Mouse (Mus musculus): ENCODE data around the gene Fli1.
A peak's percentile ranks its signal among the peaks of the same experiment; 100 is the strongest.

Fli1 gene

DNA sequence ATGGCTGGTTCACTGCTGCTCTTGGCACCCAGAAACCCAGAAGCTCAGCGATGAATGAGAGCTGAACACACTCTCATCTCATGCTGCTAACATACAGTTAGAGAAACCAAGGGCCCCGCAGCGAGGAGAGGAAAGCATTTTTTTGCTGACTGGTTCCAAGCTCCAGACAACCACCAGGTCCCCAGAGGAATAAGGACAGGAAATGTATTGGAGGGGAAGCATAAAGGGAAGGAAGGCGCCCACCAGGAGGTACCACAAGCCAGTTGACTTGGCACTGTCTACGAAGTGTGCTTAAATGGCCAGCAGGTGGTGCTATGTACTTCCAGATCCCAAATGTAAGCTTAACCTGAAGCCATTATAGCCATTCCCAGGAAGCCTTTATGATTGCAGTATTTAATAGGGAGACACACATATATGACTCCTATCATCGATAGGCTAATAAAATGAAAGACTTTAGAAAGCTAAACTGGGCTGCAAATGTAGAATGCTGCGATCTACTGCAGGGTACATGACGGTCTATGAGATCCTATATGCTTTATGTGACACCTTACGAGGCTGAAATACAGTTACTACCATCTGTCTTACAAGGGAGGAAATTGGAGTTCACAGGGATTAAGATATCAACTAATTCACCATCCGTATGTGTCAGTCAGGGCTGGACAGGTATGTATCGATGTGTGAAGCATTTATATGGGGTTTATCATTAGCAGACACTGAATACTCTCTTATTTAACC, 137.3 kb downstream of the Fli1 start:
- peak; percentile 39 for DNase-seq (ENCODE audit: low spot score)

DNA sequence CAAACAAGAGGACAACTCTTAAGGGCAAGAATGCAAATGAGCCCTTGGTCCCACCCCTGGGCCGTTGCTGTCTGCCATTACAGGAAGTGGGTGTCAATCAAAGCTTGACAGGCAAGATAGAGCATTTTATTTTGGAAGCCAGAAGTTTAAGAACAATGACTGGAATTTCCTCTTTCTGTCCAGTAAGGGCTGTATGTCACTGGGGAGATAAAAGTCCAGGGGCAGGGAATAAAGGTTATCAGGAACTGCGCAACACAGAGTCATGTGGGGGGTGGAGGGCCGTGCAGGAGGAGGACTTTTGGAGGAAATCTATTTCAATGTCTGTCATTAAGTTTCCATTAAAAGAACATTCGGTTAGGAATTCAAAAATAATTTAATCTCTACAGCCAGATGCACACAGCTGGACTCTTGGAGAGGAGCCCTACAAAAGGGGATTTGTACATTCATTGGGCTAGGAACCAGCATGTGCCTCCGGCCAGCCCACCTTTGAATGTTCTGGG, 141.9 kb downstream of the Fli1 start:
- DNase-seq (ENCODE audit: low spot score), result peak; percentile 35

DNA sequence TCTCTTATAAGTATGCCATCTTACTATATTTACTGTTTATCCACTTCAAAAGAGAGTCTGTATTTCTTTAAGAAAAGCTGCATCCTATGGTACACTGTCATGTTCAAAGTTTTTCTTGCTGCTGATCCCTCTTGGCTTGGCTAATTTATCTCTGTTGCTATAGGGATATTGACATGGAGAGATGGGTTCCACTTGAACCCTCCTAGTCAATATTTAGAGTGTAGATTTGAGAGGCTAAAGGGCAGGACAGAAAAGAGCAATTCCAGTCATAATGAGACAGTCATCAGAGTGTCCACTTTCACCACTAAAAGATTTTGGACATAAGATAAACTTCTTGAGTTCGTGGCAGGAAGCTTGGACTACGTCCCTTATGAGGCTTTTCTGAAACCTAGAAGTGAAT, 142.4 kb downstream of the Fli1 start:
- no peak for DNase-seq (ENCODE audit: low spot score)

DNA sequence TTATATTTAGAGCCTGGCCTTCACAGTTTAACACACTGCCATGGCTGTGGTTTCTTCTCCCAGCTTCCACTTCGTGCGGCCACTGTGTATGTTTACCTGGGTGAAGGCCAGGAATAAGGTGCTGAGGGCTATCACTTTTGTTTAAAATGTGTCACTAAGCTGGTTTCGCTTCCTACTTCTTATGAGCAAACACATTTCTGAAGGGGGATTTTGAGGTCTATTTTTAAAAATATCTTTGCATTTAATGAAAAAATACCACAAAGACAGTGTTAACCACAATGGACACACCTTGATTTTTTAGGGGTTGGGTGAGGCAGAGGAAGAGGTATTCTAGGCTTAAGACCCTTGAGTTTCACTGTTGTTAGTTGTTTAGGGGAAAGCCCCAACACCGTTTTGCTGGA, 147.9 kb downstream of the Fli1 start:
- DNase-seq (ENCODE audit: low spot score), result no peak

DNA sequence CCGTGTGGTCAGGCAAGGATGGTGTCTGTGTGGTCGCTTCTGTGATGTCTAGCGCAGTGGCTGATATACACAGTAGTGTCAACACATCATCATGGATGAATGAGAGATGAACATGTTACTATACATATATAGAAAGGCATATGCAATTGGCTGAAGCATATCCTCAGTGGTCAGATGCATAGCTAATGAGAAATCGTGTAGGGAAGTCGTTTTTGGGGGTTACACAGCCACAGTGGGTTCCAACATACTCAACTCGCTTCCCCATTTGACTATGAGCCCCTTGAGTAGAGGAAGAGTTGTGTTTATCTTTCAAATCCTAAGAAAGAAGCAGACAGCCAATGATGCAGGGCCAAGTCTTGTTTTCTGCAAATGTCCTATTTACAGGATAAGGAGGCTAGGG, 149.9 kb downstream of the Fli1 start:
- DNase-seq (ENCODE audit: low spot score), result no peak

DNA sequence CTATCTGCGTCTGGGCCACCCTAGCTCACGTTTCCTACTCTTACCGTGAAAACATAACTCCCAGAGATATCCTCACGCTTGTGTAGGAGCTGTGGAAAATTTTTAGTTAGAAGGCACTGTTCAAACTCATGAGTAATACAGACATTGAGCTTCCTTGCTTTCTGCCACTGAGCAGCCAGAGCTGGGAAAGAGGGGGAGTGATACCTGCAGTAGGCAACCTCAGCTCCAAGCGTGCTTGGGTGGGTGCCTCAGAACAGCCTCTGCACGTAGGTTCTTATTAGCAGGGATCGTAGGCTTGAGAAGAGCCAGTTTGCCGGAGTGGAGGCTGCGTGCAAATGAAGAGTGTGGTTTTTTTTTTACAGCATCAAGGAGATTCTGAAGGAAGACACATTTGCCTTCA, 151.0 kb downstream of the Fli1 start:
- no peak for DNase-seq (ENCODE audit: low spot score)

DNA sequence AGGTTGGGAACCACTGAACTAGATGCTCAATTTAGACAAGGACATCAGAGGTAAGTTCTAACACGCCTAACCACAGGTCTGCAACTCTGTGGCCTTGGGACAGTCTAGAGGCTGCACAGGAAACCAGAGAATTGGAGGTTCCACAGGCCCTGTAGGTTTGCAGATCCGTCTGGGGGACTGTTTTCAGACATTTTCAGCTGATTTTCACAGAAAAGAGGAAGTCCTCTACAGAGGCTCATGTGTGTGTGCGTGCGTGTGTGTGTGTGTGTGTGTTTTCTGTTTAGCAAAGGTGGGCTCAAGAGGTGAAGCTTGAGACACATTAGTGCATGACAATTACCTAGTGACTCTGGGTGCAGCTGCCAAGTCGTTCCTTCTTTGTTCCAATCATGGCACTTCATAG, 151.6 kb downstream of the Fli1 start:
- no peak for DNase-seq (ENCODE audit: low spot score)

DNA sequence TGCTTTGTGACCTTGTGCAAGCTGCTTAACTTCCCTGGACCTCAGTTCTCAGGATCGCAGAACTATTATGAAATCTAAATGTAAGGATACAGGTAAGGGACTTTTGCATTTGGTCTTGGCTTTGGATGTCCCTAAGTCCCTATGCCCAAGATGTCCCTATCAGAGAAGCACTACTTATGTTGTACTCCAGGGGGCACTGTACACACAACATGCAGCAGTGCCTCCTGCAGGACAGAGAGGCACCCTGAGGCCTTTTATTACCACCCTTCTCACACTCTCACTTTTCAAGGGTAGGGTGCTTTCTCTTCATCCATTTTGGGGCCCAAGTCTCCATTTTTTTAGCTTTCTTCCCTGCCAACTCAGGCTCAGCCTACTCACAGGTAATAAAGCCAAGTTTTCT, 154.5 kb downstream of the Fli1 start:
- DNase-seq (ENCODE audit: low spot score), result no peak

DNA sequence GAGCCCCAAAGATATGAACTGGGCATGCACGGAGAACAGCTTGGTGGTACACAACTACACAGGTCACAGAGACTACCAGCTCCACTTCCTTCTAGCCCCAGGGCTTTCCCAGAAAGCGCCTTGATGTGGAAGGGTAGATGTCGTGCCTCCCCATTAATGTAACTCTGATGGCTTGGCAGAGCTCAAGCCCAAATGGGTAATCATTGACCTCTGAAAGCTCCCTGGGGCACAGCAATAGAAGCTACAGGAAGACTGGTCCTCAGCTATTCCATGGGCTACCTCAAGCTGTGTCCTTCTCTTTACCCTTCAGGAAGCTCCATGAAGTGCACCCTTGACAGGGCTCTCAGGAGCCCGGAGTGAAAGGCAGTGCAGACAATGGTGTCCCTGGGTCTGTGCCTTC, 157.8 kb downstream of the Fli1 start:
- no peak for DNase-seq (ENCODE audit: low spot score)

DNA sequence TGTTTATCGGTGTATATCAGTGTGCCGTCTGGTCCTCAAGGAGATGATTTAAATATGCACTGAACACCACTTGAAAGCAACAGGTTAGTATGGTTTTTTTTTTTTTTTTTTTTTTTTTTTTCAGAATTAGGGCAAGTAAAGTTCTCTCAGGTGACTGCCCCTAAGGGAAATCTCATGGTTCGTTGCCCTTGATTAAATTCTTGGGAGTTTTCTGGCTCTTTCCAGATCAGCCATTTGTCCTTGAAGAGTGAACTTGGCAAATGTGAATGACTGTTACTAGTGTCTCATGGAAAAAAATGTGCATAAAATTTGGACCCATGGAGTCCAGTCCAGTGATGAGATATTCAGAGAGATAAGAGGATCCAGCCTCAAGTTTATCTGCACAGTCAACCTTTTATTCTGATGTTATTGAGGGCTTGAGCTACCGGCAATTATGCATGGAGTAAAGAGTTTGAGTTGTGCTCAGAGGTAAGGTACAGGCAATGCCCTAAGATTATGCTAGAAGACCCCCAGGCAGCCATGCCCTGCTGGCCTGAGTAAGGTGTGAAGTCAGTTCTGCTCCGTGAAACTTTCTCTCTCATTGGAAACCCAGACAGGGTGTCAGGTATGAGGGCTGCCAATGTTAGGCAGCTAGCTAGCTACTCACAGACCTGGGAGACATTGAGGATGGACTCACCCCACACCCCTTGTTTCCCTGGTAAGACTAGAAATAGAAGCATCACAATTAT, 165.6 kb downstream of the Fli1 start:
- no peak for DNase-seq (ENCODE audit: low spot score)

DNA sequence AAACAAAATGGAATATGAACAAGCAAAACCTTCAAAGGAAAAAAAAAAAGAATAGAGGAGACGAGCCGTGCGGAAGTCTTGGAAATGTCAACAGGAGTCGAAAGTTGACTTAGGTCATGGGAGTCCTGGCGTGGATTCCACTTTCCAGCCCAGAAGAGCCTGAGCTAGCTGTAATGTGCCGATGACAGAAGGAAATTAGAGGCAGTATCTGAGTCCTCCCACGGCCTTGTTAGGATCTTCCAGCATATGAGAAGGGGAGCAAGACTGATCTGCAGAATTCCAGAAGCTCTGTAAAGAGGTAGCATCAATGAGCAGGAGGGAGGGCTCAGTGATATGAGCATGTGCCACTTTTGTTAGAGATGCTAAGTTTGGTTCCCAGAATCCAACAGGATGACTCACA, 166.6 kb downstream of the Fli1 start:
- DNase-seq (ENCODE audit: low spot score), result no peak

DNA sequence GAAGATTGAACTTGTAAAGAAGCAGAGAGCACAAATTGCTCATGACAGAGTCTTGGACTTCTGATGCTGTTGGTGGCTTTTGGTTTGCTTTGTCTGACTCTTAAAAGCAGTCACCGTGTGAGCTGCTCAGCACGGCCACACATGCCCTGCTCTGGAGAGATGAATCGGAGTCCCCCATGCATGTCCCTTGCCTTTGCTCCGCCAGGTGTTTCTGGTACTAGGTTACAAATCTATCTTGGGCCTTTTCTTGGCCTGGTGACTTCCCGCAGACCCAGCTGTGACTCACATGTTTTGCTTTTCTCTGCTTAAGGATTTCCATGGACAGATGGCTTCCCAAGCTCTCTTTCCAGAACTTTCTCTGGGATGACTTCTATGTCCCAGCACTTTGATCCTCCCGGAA, 169.0 kb downstream of the Fli1 start:
- no peak for DNase-seq (ENCODE audit: low spot score)

All from yolk sac, embryonic 10.5 days (tissue).